Mouse (Mus musculus) CH12.LX (cell line): Measurements from ENCODE around the gene Brinp2. TPM values are rescaled to one million over a fixed set of nuclear protein-coding genes. Genes with fewer than 3 reads are reported as not detected.

ENCODE experiments used
- DNase-seq: peaks from one replicate; pipeline ENCODE4 v3.0.0-alpha.2; 2013; ENCODE audit errors: extremely low read depth
- H3K27ac ChIP-seq: 2 replicates; pipeline ENCODE4 v1.5.1; 2012; ENCODE audit warnings: low read depth, mild to moderate bottlenecking, control low read depth, moderate library complexity; ENCODE audit not compliant: insufficient read depth
- H3K27me3 ChIP-seq: replicated peaks from 2 replicates; pipeline ENCODE3; 2012; ENCODE audit warnings: inconsistent platforms
- H3K36me3 ChIP-seq, 2 experiments: replicated peaks in 1 of 2; 2 replicates each; pipeline versions ENCODE3 to v1.6.1; 2012; ENCODE audit warnings: inconsistent platforms in 1 of 2, low read length in 1 of 2, mild to moderate bottlenecking in 1 of 2, mixed read lengths in 1 of 2, moderate library complexity in 1 of 2; ENCODE audit not compliant: control insufficient read depth in 1 of 2, insufficient read depth in 1 of 2
- H3K4me1 ChIP-seq, 2 experiments: 2 replicates each; pipeline ENCODE4 v1.6.1; 2012; ENCODE audit warnings: inconsistent platforms in 1 of 2, moderate library complexity in 1 of 2; ENCODE audit not compliant: insufficient read depth in 2 of 2, control insufficient read depth in 1 of 2
- H3K4me2 ChIP-seq: 2 replicates; pipeline ENCODE4 v1.6.1; 2012; ENCODE audit warnings: low read depth, mild to moderate bottlenecking, control low read depth; ENCODE audit not compliant: poor library complexity, insufficient read depth, severe bottlenecking
- H3K4me3 ChIP-seq, 3 experiments: fragments of 150-350 bp in 1 of 3; sonication (generic) in 1 of 3; replicated peaks in 1 of 3; 2 replicates each; pipeline versions ENCODE3 to v1.5.1; 2011 to 2012; ENCODE audit warnings: low read depth in 2 of 3, low read length in 2 of 3, mild to moderate bottlenecking in 2 of 3, moderate library complexity in 2 of 3, control low read depth in 1 of 3, improper control_type of control experiment in 1 of 3, inconsistent platforms in 1 of 3, mixed read lengths in 1 of 3; ENCODE audit not compliant: poor library complexity in 1 of 3
- H3K79me2 ChIP-seq: replicated peaks from 2 replicates; pipeline ENCODE4 v1.6.1; 2012; ENCODE audit warnings: mild to moderate bottlenecking, moderate library complexity; ENCODE audit not compliant: control insufficient read depth, poor library complexity, insufficient read depth, severe bottlenecking; ENCODE audit errors: extremely low read depth
- H3K9ac ChIP-seq: 2 replicates; pipeline ENCODE4 v1.6.1; 2012; ENCODE audit warnings: low read depth, mild to moderate bottlenecking, control low read depth, moderate library complexity; ENCODE audit not compliant: insufficient read depth
- H3K9me3 ChIP-seq: replicated peaks from 2 replicates; pipeline ENCODE3; 2012; ENCODE audit warnings: low read length, inconsistent platforms, mixed read lengths
- CHD1 ChIP-seq: IDR thresholded peaks from 2 replicates; pipeline ENCODE4 v1.6.1; 2012; ENCODE audit warnings: low read depth, low read length, improper control_type of control experiment, inconsistent platforms
- ELF1 ChIP-seq: IDR thresholded peaks from 2 replicates; pipeline ENCODE4 v1.6.1; 2014; ENCODE audit warnings: low read depth, mild to moderate bottlenecking, inconsistent platforms, low read length, improper control_type of control experiment
- EP300 ChIP-seq: IDR thresholded peaks from 2 replicates; pipeline ENCODE4 v1.6.1; 2011; ENCODE audit warnings: low read length, improper control_type of control experiment
- JUN ChIP-seq: IDR thresholded peaks from 2 replicates; pipeline ENCODE4 v1.6.1; 2011; ENCODE audit warnings: low read depth, mild to moderate bottlenecking, low read length, improper control_type of control experiment, moderate library complexity; ENCODE audit not compliant: insufficient read depth
- KAT2A ChIP-seq: IDR thresholded peaks from 2 replicates; pipeline ENCODE4 v1.6.1; 2012; ENCODE audit warnings: low read length, improper control_type of control experiment, inconsistent platforms; ENCODE audit not compliant: insufficient replicate concordance
- MAFK ChIP-seq: IDR thresholded peaks from 2 replicates; pipeline ENCODE4 v1.6.1; 2011; ENCODE audit warnings: low read length, improper control_type of control experiment; ENCODE audit not compliant: insufficient replicate concordance
- MAX ChIP-seq: IDR thresholded peaks from 2 replicates; pipeline ENCODE4 v1.6.1; 2011; ENCODE audit warnings: low read length, improper control_type of control experiment
- MEF2A ChIP-seq: IDR thresholded peaks from 2 replicates; pipeline ENCODE4 v1.6.1; 2014; ENCODE audit warnings: low read depth, mild to moderate bottlenecking, inconsistent platforms, low read length, improper control_type of control experiment, borderline replicate concordance
- POLR2A ChIP-seq: IDR thresholded peaks from 2 replicates; pipeline ENCODE4 v1.6.1; 2011; ENCODE audit warnings: low read depth, mild to moderate bottlenecking, improper control_type of control experiment, low read length
- POLR2AphosphoS2 ChIP-seq: IDR thresholded peaks from 2 replicates; pipeline ENCODE4 v1.6.1; 2011; ENCODE audit warnings: low read depth, low read length, improper control_type of control experiment
- RAD21 ChIP-seq: IDR thresholded peaks from 2 replicates; pipeline ENCODE4 v1.6.1; 2011; ENCODE audit warnings: low read depth, mild to moderate bottlenecking, low read length, improper control_type of control experiment, moderate library complexity
- SMC3 ChIP-seq: IDR thresholded peaks from 2 replicates; pipeline ENCODE4 v1.6.1; 2011; ENCODE audit warnings: low read depth, low read length, improper control_type of control experiment
- TBP ChIP-seq: conservative IDR thresholded peaks from 2 replicates; pipeline ENCODE4 v1.6.1; 2011; ENCODE audit warnings: low read depth, low read length, improper control_type of control experiment
- USF2 ChIP-seq: conservative IDR thresholded peaks from 2 replicates; pipeline ENCODE4 v1.6.1; 2011; ENCODE audit warnings: low read depth, low read length, improper control_type of control experiment
- ZC3H11A ChIP-seq: IDR thresholded peaks from 2 replicates; pipeline ENCODE4 v1.6.1; 2012; ENCODE audit warnings: low read depth, mild to moderate bottlenecking, inconsistent platforms, low read length, improper control_type of control experiment
- dilution Hi-C: fragments of 300-500 bp; cut with MboI; formaldehyde crosslinking; loops from 2 replicates; pipeline ENCODE4 v1.14.3; 2020; ENCODE audit warnings: low sequenced_read_pairs; ENCODE audit not compliant: extremely low pct_unique_long_range_greater_than_20kb, extremely low pct_ligation_motif_present
- in situ Hi-C: fragments of 300-500 bp; cut with MboI; formaldehyde crosslinking; loops from 3 replicates; pipeline ENCODE4 v1.14.3; 2019; ENCODE audit warnings: low sequenced_read_pairs, low pct_ligation_motif_present, low pct_unique_long_range_greater_than_20kb, mixed read lengths
- polyA plus RNA-seq: library from polyadenylated mRNA; unstranded; fragments of >175 nt; gene quantifications from 2 replicates; pipeline ENCODE4 v1.2.1, GENCODE M21; 2012; ENCODE audit warnings: low read depth; ENCODE audit not compliant: insufficient read length
- total RNA-seq, 2 experiments: library from RNA; depleted of rRNA; stranded (reverse); fragments of 300-350 nt in 1 of 2; fragments of >200 nt in 1 of 2; gene quantifications; 2 replicates each; pipeline ENCODE4 v1.2.3; 2012 to 2014

Brinp2 gene
- total and polyA plus RNA-seq, 3 experiments, result 0.04 to 0.26 (median 0.05) TPM

DNA sequence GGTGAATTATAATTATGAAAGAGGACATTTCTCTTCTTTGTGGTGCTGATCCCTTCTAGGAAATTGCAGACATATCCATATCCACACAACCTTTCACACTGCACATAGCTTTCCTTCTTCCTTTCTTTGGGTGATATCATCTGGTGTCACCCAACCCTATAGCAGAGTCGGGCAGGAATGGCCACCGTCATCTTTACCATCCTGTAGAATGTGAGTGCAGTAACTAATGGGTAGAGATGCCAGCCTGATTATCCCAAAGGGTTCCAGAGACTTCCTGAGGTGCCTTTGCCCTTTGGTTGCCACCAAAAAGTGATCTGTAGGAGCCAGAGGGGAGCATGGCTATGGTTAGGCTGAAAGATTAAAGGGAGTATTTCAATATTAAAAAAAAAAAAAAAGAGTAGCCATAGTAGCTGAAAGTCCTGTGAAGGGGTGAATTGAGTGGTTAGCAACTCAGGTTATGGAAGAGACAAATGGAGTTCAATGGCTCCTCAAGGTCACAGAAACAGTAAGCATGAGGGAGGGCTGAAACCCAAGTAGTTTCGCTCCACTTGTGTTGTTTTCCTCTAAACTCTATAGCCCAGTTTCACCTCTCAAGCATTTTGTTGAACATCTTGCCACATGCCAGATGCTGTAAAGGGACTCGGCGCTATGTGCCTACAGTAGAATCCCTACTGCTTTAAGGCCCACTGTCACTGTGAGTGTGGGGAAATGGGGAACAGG lies 96.5 kb downstream of the Brinp2 start:
- Histone ChIP-seq H3K9me3 (no peaks in the 10 kb centered on the region), H3K36me3 (no peaks in the 10 kb centered on the region), H3K4me2 (no peak overlapping the region; the same call in 1 of the 2 replicates)
- TF ChIP-seq POLR2AphosphoS2 (no peak), MAFK (no peak), MAX (no peak), RAD21 (no peak), SMC3 (no peak), EP300 (no peak), KAT2A (no peak), JUN (no peak), CHD1 (no peak), USF2 (no peak), MEF2A (no peak), ELF1 (no peak), ZC3H11A (no peak)
- TF ChIP-seq, all 38 proteins: peak for 0
- H3K27ac ChIP-seq, result no peak overlapping the region
- dilution Hi-C loops, result no loop called here
- H3K4me1 ChIP-seq, result peaks cover 0 to 12% of the 10 kb centered on the region in 2 experiments; a peak in 2 of 4 replicates
- no peaks in the 10 kb centered on the region for H3K27me3 ChIP-seq
- in situ Hi-C loops, result no loop called here
- no peaks in the 10 kb centered on the region for H3K79me2 ChIP-seq
- H3K4me3 ChIP-seq, result no peak overlapping the region
- no peak for DNase-seq
- H3K9ac ChIP-seq, result no peak overlapping the region

DNA sequence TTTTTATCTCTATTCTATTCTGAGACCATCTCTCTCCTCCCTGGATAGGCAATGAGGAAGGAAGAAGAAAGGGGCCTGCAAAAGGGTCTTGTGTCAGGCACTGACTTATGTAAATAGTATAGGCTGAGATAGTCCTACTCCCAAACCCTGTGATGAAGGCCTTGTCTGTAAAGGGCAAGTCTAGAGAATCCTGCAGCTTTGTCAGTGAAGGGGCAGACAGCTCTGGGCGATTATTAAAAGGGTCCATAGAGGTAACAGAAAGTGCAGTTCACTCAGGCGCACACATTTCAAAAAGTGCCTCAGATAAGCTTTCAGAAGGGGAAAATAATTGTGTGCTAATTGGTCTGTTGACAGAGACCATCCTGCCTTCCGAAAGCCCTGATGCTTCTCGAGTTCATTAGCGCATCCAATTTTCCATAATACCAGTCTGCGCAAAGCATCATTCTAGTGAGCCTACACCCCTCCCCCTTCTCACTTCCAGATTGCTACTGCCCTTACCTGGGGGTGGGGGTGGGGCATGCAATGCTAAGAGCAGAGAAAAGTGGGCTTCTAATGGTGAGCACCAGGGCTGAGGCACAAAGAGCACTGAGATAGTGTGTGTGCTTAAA lies 97.3 kb downstream of the Brinp2 start:
- H3K27me3 ChIP-seq, result no peaks in the 10 kb centered on the region
- no peak overlapping the region for H3K9ac ChIP-seq
- no peak for TF ChIP-seq TBP
- no peak for TF ChIP-seq POLR2A
- no peak for TF ChIP-seq MAFK
- no peaks in the 10 kb centered on the region for H3K9me3 ChIP-seq
- no peak for DNase-seq
- H3K4me1 ChIP-seq, result peaks cover 0 to 12% of the 10 kb centered on the region in 2 experiments; a peak in 2 of 4 replicates
- no peaks in the 10 kb centered on the region for H3K36me3 ChIP-seq
- dilution Hi-C loops, result no loop called here
- no peak overlapping the region for H3K27ac ChIP-seq
- no peak overlapping the region for H3K4me3 ChIP-seq
- no peak overlapping the region; the same call in 1 of the 2 replicates for H3K4me2 ChIP-seq
- in situ Hi-C loops, result no loop called here
- no peaks in the 10 kb centered on the region for H3K79me2 ChIP-seq
